Mouse (Mus musculus): ENCODE measurements around the gene Tmem131l.

The Tmem131l gene

GRCm38 (mm10) chr3:83982821-83983220, 57.2 kb downstream of the Tmem131l start:
- in situ Hi-C loops (cut with MboI; ENCODE audit: low sequenced_read_pairs): no loop called here

GRCm38 (mm10) chr3:83980231-83980872, 59.6 kb downstream of the Tmem131l start:
- in situ Hi-C loops (cut with MboI; ENCODE audit: low sequenced_read_pairs): no loop called here

- in situ Hi-C loops (cut with MboI; ENCODE audit: low sequenced_read_pairs): no loop called here
Measured at GRCm38 (mm10) chr3:83978497-83979410, 61.2 kb downstream of the Tmem131l start.

- in situ Hi-C loops (cut with MboI; ENCODE audit: low sequenced_read_pairs): no loop called here
Measured at GRCm38 (mm10) chr3:83977817-83978216, 62.2 kb downstream of the Tmem131l start.

- in situ Hi-C loops (cut with MboI; ENCODE audit: low sequenced_read_pairs): no loop called here
Measured at GRCm38 (mm10) chr3:83976161-83976560, 63.8 kb downstream of the Tmem131l start.

- in situ Hi-C loops (cut with MboI; ENCODE audit: low sequenced_read_pairs): no loop called here
Measured at GRCm38 (mm10) chr3:83973339-83973738, 66.6 kb downstream of the Tmem131l start.

- in situ Hi-C loops (cut with MboI; ENCODE audit: low sequenced_read_pairs): no loop called here
Measured at GRCm38 (mm10) chr3:83970629-83971028, 69.3 kb downstream of the Tmem131l start.

GRCm38 (mm10) chr3:83969081-83969480, 70.9 kb downstream of the Tmem131l start:
- in situ Hi-C loops (cut with MboI; ENCODE audit: low sequenced_read_pairs): no loop called here

GRCm38 (mm10) chr3:83967791-83968190, 72.2 kb downstream of the Tmem131l start:
- in situ Hi-C loops (cut with MboI; ENCODE audit: low sequenced_read_pairs): no loop called here

- in situ Hi-C loops (cut with MboI; ENCODE audit: low sequenced_read_pairs): no loop called here
Measured at GRCm38 (mm10) chr3:83965333-83965732, 74.6 kb downstream of the Tmem131l start.

- in situ Hi-C loops (cut with MboI; ENCODE audit: low sequenced_read_pairs): no loop called here
Measured at GRCm38 (mm10) chr3:83963705-83964104, 76.3 kb downstream of the Tmem131l start.

- in situ Hi-C loops (cut with MboI; ENCODE audit: low sequenced_read_pairs): no loop called here
Measured at GRCm38 (mm10) chr3:83962571-83962970, 77.4 kb downstream of the Tmem131l start.

- in situ Hi-C loops (cut with MboI; ENCODE audit: low sequenced_read_pairs): no loop called here
Measured at GRCm38 (mm10) chr3:83962076-83962475, 77.9 kb downstream of the Tmem131l start.

- in situ Hi-C loops (cut with MboI; ENCODE audit: low sequenced_read_pairs): no loop called here
Measured at GRCm38 (mm10) chr3:83958951-83959681, 80.9 kb downstream of the Tmem131l start.

- in situ Hi-C loops (cut with MboI; ENCODE audit: low sequenced_read_pairs): no loop called here
Measured at GRCm38 (mm10) chr3:83953879-83954278, 86.1 kb downstream of the Tmem131l start.

- in situ Hi-C loops (cut with MboI; ENCODE audit: low sequenced_read_pairs): no loop called here
Measured at GRCm38 (mm10) chr3:83948801-83949200, 91.2 kb downstream of the Tmem131l start.

GRCm38 (mm10) chr3:83947476-83948245, 92.3 kb downstream of the Tmem131l start:
- in situ Hi-C loops (cut with MboI; ENCODE audit: low sequenced_read_pairs): no loop called here

GRCm38 (mm10) chr3:83946848-83947247, 93.1 kb downstream of the Tmem131l start:
- in situ Hi-C loops (cut with MboI; ENCODE audit: low sequenced_read_pairs): no loop called here

- in situ Hi-C loops (cut with MboI; ENCODE audit: low sequenced_read_pairs): no loop called here
Measured at GRCm38 (mm10) chr3:83943691-83944090, 96.3 kb downstream of the Tmem131l start.

- in situ Hi-C loops (cut with MboI; ENCODE audit: low sequenced_read_pairs): no loop called here
Measured at GRCm38 (mm10) chr3:83943212-83943611, 96.8 kb downstream of the Tmem131l start.

- in situ Hi-C loops (cut with MboI; ENCODE audit: low sequenced_read_pairs): no loop called here
Measured at GRCm38 (mm10) chr3:83941921-83942320, 98.1 kb downstream of the Tmem131l start.
